Mouse (Mus musculus) frontal cortex, adult 2 months (tissue): ENCODE results near the gene Pdcd11. TPM values are rescaled to one million over a fixed set of nuclear protein-coding genes. Genes with fewer than 3 reads are reported as not detected.
A peak's percentile ranks its signal among the peaks of the same experiment; 100 is the strongest.

Experiments
- DNase-seq, 2 experiments: peaks; one replicate each; pipeline ENCODE4 v3.0.0; 2022; ENCODE audit warnings: low spot score in 1 of 2; ENCODE audit errors: extremely low spot score in 1 of 2
- polyA plus RNA-seq: library from polyadenylated mRNA; depleted of rRNA; stranded (reverse); fragments of >200 nt; gene quantifications from 2 replicates; pipeline ENCODE4 v1.2.3, GENCODE M21; 2012; rRNA removed

Gene Pdcd11
- 14.1 and 14.2 TPM in 2 replicates for polyA plus RNA-seq

DNA sequence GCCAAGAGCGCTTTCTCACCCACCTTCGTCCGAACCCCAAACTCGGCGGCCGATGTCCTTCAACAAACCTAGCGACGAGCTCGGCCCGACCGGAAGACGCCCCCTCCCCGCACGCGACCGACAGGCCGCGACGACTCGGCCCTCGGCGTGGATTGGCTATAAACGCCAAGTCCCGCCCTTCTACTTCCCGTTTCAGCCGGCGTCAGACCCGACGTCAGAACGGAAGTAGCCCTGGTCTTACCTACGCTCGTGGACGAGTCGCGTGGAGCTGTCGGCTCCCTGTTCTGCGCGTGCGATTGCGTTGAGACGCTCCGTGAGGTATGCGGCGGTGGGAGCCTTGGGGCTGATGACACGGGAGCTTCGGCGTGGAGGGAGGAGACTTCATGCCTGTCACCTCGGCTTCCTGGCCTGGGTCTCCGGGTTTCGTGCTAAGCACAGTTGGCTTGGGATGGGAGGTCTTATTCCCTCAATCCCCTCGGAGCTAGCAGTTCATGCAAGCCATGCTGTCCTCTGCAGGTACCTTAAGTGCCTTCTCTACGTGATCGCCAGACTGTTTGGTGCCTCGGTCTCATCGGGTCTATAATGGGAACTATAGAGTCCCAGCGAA, at the start of gene Pdcd11, which contains the start of gene Usmg5:
Pdcd11 (plus strand) TSS at position 219 of the 607 bp plus-strand sequence.
Usmg5 (minus strand) TSS at position 98 of the 607 bp plus-strand sequence.
- peak; percentile 95 to 98 for DNase-seq

DNA sequence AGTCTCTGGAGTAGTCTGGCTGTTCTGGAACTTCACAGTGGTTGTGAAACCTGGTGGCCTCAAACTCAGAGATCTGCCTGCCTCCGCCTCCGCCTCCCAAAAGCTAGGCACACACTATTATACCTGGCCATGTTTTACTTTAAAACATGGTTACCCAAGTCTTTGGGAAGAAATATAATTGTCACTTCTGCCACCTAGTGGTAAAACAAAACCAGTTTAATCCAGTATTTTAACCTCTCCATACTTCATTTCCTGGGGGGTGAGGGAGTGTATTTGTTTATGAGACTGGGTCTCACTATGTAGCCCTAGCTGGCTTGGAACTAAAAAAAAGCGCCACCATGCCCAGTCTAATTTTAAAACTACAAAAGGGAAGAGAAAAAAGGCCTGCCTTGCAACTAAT, 47.0 kb upstream of the Pdcd11 start:
- DNase-seq, result no peak

- DNase-seq, result no peak
Measured at GRCm38 (mm10) chr19:47046343-47046742, 44.2 kb upstream of the Pdcd11 start.

GRCm38 (mm10) chr19:47047236-47047833, 43.2 kb upstream of the Pdcd11 start:
- no peak for DNase-seq

DNA sequence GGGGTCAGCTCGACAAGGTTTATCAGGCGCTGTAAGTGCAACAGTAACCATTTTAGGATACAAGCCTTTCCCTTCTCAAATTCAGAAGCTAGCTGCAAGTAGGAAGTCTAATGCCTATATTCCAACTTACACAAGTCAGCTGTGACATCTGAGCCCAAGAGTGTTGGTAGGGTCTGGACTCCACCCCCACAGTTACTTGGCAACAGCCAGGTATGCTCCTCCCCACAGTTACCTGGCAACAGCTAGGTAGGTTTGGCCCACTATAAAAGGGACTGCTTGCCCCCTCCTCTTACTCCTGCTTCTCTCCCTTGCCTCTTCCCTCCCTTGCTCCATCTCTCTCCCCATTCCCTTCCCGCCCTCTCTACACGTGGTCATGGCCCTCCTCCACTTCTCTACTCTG, 41.5 kb upstream of the Pdcd11 start:
- no peak for DNase-seq

DNA sequence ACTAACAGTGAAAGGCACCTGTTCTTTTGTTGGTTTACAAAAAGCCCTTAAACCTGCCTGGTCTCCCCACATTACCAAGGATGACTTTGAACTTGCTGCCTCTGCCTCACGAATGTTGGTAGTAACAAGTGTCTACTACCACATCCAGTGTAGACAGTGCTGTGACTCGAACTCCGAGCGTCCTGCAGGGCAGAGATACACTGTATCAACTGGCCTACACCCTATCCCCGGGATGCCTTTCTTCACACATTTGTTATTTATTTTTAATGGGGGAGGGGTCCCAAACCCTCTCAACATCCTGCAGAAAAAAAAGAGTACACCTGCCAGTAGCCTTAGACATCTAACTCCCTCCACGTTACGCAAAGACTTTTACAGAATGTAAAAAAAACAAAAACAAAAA, 40.7 kb upstream of the Pdcd11 start:
- DNase-seq, result no peak

DNA sequence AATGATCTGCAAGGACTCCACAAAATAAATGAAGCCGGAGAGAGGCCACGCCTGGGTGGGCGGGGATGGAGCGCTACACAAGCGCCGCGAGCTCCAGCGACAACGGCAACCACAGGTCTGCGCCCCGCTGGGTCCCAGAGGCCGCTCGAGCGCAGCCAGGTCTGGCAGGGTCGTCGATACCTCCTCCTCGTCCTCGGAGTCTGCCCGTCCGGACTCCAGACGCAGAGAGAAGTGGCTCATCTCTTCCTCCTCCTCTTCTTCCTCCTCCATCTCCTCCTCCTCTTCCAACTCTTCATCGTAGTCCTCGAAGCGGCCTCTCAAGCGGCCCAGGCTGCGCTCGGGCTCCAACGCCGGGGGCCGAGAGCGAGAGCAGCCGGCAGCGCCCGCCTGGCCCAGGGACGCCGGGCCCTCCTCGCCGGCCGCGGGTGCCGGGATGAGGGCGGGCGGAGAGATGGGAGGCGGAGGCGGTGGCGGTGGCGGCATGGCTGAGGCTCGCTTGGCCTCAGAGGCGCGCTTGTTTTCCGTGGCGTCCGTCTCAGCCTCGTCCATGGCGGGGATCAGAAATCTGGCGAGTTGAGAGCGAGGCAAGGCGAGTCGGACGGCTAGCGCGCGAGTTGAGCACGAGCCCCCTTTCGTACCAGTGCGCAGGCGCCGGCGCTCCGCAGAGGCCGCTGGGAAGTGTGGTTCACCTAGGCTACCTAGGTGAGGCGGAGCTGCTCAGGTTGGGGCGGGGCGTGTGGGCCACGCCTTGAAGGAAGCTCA, 40.1 kb upstream of the Pdcd11 start, which contains the start of gene Pcgf6:
Pcgf6 (minus strand) TSS at position 636 of the 762 bp plus-strand sequence.
- peak; percentile 56 to 87 for DNase-seq

- DNase-seq, result no peak
Measured at GRCm38 (mm10) chr19:47052927-47053326, 37.6 kb upstream of the Pdcd11 start.

DNA sequence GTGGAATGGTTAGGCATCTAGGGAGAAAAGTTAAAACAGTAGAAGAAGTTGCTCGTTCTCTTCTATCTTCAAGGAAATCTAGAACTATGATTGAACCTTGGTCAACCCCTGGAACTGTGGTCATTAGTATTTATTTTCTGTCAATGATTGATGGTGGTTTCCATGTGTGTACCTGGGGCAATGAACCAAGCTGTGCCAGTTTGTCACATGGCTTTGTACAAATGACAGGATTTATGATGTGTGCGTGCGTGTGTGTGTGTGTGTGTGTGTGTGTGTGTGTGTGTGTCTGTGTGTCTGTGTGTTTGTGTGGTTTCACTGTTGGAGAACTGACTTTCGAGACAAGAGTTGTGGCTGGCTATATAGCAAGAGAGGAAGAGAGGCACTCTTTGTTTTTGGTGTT, 37.1 kb upstream of the Pdcd11 start:
- DNase-seq, result no peak

DNA sequence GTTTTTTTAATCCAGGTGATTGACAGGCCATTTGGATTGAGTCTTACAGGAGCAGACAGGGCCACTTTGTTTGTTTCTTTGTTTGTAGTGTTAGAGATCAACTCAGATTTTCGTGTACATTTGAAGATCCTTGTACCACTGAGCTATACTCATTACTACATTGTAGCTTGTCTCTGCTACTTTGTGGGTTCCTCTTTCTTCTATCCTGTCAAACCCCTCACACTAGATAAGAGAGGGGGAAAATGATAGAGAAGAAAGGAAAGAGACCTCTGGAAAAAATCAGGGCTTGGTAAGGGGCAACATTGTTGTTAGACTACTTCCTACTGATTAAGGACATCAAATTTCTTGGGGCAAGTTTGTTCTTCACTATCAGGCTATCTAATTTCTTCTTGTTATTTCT, 32.9 kb upstream of the Pdcd11 start:
- DNase-seq, result no peak

DNA sequence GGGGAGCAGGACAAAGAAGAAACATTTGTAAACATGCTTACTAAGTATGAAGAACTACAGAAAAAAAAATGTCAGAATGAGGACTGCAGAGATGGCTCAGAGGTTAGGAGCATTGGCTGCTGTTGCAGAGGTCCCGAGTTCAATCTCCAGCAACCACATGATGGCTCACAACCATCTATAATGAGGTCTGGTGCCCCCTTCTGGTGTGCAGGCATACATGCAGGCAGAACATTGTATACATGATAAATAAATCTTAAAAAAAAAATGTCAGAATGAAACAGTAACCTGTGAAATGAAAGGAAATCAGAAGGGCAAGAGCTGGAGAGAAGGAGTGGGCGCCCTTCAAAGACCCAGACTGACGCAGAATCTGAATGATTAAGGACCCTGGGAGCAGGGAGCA, 24.7 kb upstream of the Pdcd11 start:
- no peak for DNase-seq

GRCm38 (mm10) chr19:47067096-47067882, 23.3 kb upstream of the Pdcd11 start, which contains the start of gene Taf5:
Gene Taf5, plus strand, starts transcription at chr19:47067746.
- DNase-seq, result peak; percentile 90 to 99

- DNase-seq, result peak; percentile 60 to 88
Measured at GRCm38 (mm10) chr19:47067924-47068611, 22.5 kb upstream of the Pdcd11 start.

- DNase-seq, result no peak
Measured at GRCm38 (mm10) chr19:47088226-47088625, 2.3 kb upstream of the Pdcd11 start.

DNA sequence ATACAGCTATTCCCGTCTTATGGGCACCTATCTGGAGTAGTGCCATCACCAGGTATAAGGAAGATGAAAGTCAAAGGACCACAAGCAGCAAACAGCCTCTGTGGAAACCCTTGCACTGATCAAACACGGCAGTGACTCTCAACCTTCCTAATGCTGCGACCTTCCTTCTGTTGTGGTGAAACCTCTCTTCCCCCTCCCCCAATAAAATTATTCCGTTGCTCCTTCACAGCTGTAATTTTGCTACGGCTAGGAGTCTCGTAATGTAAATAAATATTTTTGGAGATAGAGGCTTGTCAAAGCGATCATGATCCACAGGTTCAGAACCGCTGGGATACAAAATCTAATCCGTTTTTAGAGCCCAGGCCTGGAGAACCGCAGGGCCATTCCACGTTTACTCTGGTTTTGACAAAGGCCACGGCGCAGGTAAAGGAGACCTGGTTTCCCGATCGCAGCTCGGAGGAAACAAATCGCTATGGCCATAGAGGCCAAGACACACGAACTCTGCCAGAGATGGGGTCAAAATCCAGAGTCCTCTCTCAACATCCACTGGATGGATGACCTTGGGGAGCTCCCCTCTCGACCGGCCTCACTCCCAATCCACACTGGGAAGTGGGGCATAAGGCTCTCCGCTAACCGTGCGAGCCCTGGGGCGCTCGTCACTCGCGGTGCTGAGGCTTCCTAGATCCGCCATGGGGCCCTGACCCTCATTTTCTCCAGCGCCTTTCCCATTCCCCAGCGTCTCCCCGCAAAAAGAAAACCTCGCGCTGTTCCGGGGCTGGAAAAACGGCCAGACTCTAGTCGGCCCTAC, 646 bp upstream of the Pdcd11 start:
- peak in 1 of 2 experiments; percentile 19 for DNase-seq

GRCm38 (mm10) chr19:47101080-47101479, 10.5 kb downstream of the Pdcd11 start:
- DNase-seq, result no peak

GRCm38 (mm10) chr19:47104641-47105271, 14.2 kb downstream of the Pdcd11 start:
- DNase-seq, result no peak

GRCm38 (mm10) chr19:47118634-47119033, 28.1 kb downstream of the Pdcd11 start:
- DNase-seq, result no peak

GRCm38 (mm10) chr19:47121054-47121453, 30.5 kb downstream of the Pdcd11 start:
- DNase-seq, result peak in 1 of 2 experiments; percentile 63
